Mouse (Mus musculus) adrenal gland, postnatal 4 days (tissue): ENCODE measurements around the gene Ncam1. TPM values are rescaled to one million over a fixed set of nuclear protein-coding genes. Genes with fewer than 3 reads are reported as not detected.

Experiments
- DNase-seq, 2 experiments: peaks; one replicate each; pipeline ENCODE4 v3.0.0; 2021 to 2022; ENCODE audit warnings: low spot score in 2 of 2, mixed read lengths in 2 of 2
- total RNA-seq, 2 experiments: library from RNA; stranded (reverse); gene quantifications; 2 replicates each; pipeline ENCODE4 v1.2.3; 2021

The Ncam1 gene
- total RNA-seq, 2 experiments from 2014 or later = 107 to 130 TPM

- no peak for DNase-seq
Measured at GRCm38 (mm10) chr9:49681848-49682469, 116.8 kb downstream of the Ncam1 start.

GRCm38 (mm10) chr9:49679270-49679669 is 119.5 kb downstream of the Ncam1 start:
- no peak for DNase-seq

- no peak for DNase-seq
Measured at GRCm38 (mm10) chr9:49675696-49676465, 122.8 kb downstream of the Ncam1 start.

DNA sequence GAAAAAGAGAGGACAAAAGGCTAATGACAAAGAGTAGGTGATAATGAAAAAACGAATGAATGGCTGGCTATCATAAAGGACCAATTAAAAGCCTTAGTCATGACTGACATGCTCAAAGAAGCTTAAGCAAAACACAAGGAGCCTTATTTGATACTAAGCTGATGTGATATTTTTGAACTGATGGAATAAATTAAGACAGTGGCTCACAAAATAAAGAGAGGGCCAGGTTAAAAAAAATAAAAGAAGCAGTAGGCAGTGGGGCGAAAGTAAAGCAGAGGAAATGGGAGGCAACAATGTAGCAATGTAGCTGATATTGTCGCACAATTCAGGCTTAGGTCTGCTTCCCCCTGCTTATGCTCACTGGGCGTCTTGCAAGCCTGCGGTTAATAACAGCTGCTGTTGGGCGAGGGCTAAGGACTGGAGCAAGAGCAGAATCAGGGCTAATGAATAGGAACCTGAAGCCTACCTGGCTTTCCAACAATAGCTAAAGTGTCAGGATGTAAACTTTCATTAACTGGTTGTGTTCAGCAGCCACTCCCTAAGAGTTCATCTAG is 126.0 kb downstream of the Ncam1 start:
- DNase-seq = no peak

GRCm38 (mm10) chr9:49667066-49667465 is 131.7 kb downstream of the Ncam1 start:
- no peak for DNase-seq

DNA sequence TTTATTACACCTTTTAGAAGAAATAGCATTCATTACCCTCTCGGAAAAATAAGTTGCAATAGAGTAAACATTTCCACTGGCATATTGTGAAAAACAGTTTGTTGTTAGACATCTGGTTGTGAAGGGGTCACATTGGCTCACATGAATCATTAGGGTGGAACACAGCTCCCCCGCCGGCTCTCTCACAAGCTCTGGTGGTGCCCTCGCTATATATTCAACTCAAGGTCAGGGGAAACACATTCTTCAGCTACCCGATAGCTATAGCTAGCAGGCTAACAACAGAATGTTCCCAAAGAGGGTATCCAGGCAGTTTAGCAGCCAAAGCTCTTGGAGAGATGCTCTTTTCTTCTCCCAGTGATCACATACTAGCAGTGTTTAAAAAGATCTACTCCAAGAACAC is 133.4 kb downstream of the Ncam1 start:
- no peak for DNase-seq

GRCm38 (mm10) chr9:49663927-49664320 is 134.8 kb downstream of the Ncam1 start:
- no peak for DNase-seq

GRCm38 (mm10) chr9:49662958-49663926 is 135.5 kb downstream of the Ncam1 start:
- peak in 1 of 2 experiments; percentile 5 for DNase-seq

DNA sequence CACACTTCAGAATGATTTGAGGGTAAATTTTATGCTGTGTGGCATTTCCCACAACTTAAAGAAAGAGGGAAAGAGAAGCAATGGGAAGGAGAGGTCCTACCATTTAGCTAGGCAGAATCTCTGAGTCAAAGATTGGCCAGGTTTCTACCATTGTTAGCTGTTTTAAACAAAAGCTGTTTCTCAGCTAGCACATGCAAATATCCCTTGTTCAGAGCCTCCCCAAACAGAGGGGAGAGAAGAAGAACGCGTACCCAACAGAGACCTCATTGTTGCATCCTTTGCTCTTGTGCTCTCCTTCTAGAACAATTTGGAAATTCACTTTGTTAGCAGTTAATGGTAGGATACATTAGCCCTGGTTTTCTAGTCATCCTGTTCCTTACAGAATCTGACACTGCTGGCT is 137.2 kb downstream of the Ncam1 start:
- no peak for DNase-seq

GRCm38 (mm10) chr9:49658381-49658856 is 140.3 kb downstream of the Ncam1 start:
- DNase-seq = no peak

- no peak for DNase-seq
Measured at GRCm38 (mm10) chr9:49654470-49654869, 144.3 kb downstream of the Ncam1 start.

DNA sequence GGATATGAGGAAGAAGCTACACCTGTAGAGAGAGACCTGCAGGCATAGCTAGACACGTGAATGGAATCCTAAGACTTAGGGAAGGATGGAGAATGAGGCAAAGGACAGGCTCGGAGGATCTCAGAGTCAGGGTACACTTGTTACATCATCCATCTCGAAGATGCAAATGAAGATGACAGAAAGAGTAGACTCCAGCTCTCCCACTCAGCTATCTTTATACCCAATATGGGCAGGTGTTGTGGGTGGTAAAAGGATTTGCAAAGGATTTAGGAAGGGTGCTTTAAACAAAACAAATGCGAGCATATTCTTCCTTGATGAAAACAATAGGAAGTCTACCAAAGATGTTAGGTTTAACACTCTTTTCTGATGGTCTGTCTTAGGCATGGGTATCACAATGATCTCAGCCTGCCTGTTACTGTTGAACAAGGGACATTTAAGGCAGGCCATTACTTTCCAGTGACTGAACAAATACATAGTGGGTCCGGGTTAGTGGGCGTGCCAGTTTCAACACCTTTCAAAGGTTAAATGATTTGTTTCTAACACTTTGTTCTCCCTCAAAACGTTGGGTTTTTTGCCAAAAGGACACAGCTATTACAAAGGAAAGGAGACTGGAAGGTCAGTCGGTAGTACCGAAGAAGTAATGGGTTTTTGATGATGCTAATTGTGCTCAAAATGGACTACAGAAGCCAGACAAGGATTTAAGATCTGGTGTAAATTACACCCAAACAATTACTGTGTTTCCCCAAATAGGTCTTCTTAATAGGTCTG is 145.1 kb downstream of the Ncam1 start:
- DNase-seq = no peak

DNA sequence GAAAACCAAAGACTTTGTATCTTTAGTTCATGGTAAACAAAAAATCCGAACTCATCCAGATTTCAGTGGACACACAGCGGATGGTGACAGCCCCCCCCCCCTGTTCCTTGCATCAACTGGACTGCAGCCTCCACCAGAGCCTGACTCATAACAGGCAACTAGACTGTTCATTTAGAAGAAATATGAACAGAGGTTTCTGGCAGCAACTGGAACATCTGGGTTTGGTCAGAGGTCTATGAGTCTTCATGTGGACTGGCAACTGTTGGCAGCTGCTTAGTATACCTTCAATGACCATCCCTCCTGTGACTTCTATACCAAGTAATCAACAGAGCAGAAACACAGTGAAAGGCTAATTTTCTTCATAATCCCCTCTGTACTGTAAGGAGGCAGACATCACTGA is 154.4 kb downstream of the Ncam1 start:
- no peak for DNase-seq

DNA sequence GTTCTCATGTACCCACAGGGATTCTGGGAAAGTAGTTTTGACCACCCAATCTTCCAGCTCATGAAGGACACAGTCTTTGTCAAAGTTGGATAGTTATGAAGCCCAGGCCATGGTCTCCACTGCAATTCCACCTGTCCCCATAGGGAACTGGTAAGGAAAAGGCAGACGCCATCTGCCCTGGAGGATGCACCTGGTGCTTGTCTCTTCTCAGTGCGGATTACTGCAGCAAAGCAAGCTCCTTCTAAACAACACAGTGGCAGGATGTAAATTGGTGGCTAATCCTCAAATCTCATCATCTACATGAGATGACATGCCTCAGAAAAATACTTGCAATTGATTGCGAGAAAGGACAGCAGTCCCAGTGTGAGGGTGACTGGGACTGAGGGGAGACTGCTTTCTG is 158.0 kb downstream of the Ncam1 start:
- DNase-seq = no peak

DNA sequence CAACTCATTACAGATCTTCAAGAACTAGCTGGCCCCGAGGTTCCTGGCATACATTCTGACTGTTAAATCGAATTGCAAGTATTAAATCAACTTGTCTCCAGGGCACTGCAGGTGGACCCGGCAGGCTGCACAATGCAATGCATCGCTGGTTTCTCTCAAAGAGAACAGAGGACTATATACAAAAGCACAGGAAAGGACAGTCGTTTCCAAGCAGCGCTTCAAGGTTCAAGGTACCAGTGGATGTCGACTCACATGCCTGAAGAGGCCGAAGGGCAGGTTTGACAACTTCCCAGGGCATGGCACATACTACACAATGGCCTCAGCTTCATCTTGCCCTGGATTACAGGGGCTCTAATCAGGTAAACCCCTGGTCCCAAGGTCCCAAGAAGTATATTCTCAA is 158.6 kb downstream of the Ncam1 start:
- no peak for DNase-seq

DNA sequence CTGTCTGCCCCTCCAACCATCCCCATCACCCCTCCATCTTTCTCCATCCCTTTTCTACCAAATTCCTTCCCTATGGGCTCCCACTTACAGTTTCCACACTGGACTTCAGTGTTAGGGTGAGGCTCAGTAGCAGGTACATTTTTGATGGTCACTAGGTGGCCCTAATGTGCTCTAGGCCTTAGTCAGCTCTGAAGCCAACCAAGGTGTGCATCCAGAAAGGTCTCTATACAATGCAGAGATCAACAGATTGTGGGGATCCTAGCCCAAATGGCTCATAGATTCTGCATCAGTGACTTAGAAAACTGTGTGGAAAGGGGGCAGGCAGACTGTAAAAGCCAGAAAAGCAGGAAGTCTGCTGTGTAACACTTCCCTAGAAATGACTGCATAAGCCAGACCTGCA is 160.8 kb downstream of the Ncam1 start:
- DNase-seq = no peak

GRCm38 (mm10) chr9:49635668-49636326 is 162.9 kb downstream of the Ncam1 start:
- DNase-seq = no peak

DNA sequence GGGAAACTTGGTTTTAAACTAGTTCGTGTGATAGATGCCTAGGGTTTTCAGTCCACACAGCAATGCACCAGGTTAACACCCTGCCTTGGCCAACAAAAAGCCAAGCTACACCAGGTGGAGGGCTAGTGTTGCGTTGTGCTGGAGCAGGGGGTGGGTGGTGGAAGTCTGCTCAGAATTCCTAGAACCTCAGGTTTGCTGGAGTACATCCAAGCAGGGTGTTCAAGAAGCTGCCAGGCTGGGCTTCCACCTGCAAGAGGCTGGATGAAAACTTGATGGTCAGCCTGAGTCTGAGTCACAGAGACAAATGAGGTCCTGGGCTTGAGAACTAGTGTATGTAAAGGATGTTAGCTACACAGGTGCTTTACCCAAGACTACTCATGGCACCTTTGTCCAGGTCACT is 166.1 kb downstream of the Ncam1 start:
- DNase-seq = no peak

DNA sequence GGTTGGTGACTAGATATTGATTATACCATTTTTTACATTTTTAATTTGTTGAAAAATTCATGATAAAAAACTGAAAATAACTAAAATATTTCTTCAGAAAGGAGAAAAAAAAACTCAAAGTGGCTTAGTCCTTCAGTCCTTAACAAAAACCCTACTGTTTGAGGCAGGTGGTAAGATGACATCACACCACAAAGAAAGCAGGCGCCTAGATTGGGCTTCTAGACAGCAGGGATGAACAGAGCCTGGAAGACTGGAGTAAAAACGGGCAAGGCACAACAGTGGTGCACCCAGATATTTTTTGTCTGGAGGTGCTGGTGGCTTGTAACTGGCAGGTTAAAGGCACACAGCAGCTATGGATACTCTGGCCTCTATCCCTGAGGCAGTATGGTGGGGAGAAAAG is 168.4 kb downstream of the Ncam1 start:
- no peak for DNase-seq

DNA sequence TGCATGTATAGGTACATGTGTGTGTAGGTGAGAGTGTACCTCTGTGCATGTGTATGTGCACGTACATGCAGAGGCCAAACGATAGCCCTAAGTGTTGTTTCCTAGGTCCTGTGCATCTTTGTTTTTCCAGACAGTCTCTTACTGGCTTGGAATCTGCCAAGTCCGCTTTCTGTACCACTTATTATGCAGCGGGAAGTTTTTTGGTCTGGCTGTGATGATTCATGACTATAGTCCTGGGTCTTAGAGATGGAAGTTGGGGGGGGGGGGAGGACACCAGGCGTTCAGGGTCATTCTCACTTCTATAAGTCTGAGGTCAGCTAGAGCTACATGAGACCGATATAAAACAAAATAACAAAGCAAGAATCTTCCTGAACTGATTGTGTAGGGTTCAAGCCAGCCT is 173.8 kb downstream of the Ncam1 start:
- no peak for DNase-seq
